Mouse (Mus musculus) macrophage (primary cell): ENCODE data around the gene Dcaf8. TPM values are rescaled to one million over a fixed set of nuclear protein-coding genes. Genes with fewer than 3 reads are reported as not detected.

Experiments
- H3K27ac ChIP-seq: fragments of 350-480 bp; formaldehyde crosslinking; 2 replicates; pipeline ENCODE4 v1.9.0; 2021
- H3K36me3 ChIP-seq: fragments of 350-480 bp; formaldehyde crosslinking; 2 replicates; pipeline ENCODE4 v1.9.0; 2021; ENCODE audit errors: inconsistent target
- H3K4me3 ChIP-seq: fragments of 350-480 bp; formaldehyde crosslinking; 2 replicates; pipeline ENCODE4 v1.9.0; 2021; ENCODE audit errors: inconsistent target
- H3K79me2 ChIP-seq: fragments of 350-480 bp; formaldehyde crosslinking; 2 replicates; pipeline ENCODE4 v1.9.0; 2021; ENCODE audit errors: inconsistent target
- WGBS: methylation state at CpG from one replicate; pipeline ENCODE4 v1.1.7; 2026; ENCODE audit warnings: inconsistent platforms; ENCODE audit not compliant: missing documents; 5-methylcytosine and 5-hydroxymethylcytosine counted together
- polyA plus RNA-seq: library from polyadenylated mRNA; stranded (reverse); fragments of 250-400 nt; gene quantifications from 3 replicates; pipeline ENCODE4 v1.2.4, GENCODE M21; 2018; ENCODE audit warnings: inconsistent platforms

Gene Dcaf8
- polyA plus RNA-seq, 1 experiment from 2014 or later = 68.0 TPM

DNA sequence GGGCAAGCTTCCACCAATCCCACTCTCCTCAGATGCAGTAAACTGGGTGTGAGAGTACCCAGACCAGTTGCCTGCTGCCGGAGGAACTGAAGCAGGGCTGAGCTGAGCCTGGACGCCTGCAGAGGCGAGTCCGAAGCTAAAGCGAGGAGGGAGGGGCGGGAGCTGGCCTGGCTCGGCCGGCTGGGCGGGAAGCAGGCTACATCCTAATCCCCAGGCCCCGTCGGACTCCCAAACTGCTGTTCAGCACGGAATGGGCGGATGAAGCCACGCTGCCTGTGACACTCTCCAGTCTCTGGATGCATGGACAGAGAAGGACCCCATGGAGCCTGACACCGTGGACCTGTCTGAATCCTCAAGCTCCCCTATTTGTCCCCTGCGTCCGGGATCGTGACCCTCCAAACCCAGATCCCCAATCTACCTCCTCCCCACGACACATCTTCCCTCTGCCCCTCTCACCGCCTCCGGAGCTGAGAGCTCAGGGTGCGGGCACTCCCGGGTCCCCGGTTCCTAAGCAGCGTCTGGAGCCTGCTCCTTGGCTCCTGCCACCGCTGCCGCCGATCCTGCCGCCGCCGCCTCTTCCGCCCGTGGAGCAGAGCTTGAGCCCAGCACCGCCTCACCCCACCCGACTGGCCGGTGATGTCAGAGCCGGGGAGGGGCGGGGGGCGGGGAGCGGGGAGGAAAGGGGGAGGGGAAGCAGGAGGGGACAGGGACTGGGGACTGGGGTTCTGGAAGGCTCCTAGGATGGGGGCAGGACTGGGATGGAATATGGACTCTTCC is 58.4 kb downstream of the Dcaf8 start, which contains the start of gene Pea15a:
Gene Pea15a, minus strand, starts transcription at position 664 of the 777 bp plus-strand sequence.
- Histone ChIP-seq H3K79me2 (peaks cover 51% of the 10 kb centered on the region), H3K4me3 (peak within 1 kb of the TSS; percentile 89), H3K27ac (peak within 1 kb of the TSS; percentile 92), H3K36me3 (peaks cover 17% of the 10 kb centered on the region)
- under 1% methylated on average over 34 of the region's 40 CpGs for WGBS

DNA sequence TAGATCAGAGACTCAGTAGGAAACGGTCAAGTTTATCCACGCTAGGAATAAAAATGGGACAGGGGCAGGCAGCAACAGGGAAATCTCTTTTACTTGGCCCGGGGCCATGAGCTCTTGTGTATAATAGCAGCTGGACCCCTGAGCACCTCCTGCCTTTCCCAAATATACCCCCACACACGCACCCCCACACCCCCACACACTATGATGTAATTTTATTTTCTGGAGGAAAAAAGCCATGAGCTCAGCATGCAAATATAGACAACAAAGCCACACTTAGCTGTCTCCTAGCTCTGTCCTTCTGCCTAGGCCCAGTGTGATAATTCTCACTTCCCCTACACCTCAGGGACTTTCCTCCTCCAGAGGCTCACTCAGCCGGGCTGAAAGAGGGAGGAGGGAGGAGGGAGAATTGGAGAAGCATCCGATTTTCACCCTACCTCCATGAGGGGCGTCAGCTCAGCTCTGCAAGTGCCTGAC is 59.3 kb downstream of the Dcaf8 start:
- 37% methylated on average over 6 of the region's 7 CpGs for WGBS

DNA sequence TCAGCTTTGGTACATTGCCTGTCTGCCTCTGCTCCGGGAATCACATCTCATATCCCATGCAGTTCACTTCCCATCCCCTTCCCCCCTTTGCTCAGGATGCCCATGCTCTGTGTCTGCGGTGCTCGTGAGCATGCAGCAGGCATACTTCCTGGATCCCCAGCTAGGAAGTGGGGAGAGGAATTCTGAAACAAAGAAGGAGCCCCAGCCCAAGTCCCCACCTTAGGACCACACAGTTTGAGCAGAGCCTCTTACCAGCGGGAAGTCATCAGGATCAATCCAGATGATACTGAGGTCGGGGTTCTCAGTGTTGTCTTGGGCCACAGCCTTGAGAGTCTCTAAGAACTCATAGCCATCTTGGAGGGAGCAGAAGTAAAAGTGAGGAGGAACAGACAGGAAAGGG is 64.9 kb downstream of the Dcaf8 start:
- Histone ChIP-seq H3K27ac (no peak overlapping the region), H3K79me2 (no peaks in the 10 kb centered on the region), H3K36me3 (no peaks in the 10 kb centered on the region), H3K4me3 (no peak overlapping the region)
- 87% methylated on average over 5 of the region's 5 CpGs for WGBS

More for the DNA sequence above, 59.3 kb downstream of the Dcaf8 start:
- peaks cover 43% of the 10 kb centered on the region for H3K79me2 ChIP-seq
- peak overlapping the region; percentile 92 for H3K27ac ChIP-seq
- H3K36me3 ChIP-seq = peaks cover 8% of the 10 kb centered on the region; the same call in 1 of the 2 replicates
- peak overlapping the region; percentile 89; the same call in 1 of the 2 replicates for H3K4me3 ChIP-seq

DNA sequence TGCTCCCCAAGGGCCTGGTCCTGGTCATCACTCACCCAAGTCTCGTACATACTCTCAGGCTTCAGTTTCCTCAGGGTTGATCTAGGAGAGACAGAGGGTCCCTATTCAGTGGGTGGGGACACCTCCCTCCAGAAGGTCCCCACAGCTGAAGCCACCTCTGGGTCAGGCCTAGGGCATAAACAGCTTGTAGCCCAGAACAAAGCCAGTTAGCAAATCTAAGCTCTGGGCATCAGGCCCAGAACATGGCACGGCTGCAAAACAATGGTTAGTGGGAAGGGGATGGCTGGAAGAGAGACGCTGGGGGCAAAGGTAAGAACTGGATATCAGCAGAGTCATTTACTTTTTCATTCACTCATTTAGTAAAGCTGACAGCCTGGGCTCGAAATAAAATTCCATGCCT is 65.9 kb downstream of the Dcaf8 start:
- H3K4me3 ChIP-seq = no peak overlapping the region
- no peaks in the 10 kb centered on the region for H3K36me3 ChIP-seq
- H3K27ac ChIP-seq = no peak overlapping the region
- 88% methylated on average over 4 of the region's 4 CpGs for WGBS
- H3K79me2 ChIP-seq = no peaks in the 10 kb centered on the region

DNA sequence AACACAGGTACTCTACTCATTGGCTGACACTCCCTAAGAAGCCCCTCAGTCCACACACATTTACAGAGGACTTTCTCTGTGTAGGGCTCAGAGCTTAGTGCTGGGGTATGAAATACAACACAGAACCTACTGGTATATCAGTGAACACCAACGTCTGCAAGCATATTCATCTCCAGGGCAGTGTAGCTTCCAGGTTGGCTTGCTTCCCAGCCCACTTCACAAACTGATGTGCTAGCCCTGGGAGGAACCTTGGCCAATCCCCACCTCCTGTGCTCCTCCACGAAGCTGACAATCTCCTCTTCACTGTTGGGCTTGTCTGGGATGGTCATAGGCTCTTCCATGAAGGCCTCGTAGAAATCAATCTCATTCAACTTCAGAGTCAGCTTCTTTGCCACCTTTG is 66.9 kb downstream of the Dcaf8 start:
- Histone ChIP-seq H3K4me3 (no peak overlapping the region), H3K27ac (no peak overlapping the region), H3K36me3 (no peaks in the 10 kb centered on the region), H3K79me2 (no peaks in the 10 kb centered on the region)
- WGBS = 30% methylated on average over 3 of the region's 3 CpGs

DNA sequence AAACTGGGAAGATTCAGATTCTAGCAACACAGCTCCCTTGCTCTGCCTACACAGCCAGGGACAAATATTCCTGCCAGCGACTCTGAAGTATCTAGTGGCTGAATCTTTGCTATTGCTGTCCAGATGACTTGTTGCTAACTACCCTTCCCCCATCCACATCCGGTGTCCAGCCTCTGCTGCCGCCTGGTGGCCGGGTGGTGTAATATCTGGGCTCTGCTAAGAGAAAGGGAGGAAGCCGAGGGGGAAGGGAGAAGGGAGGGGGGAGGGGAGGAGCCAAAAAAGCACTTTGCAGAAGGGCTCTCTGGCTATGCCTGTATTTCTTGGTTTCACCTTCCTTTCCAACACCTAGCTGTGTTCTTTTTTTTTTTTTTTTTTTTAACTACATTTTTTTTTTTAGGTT is 69.3 kb downstream of the Dcaf8 start:
- H3K27ac ChIP-seq = peak overlapping the region; percentile 55
- H3K79me2 ChIP-seq = no peaks in the 10 kb centered on the region
- H3K36me3 ChIP-seq = no peaks in the 10 kb centered on the region
- H3K4me3 ChIP-seq = no peak overlapping the region
- 0% methylated on average over 3 of the region's 5 CpGs for WGBS

DNA sequence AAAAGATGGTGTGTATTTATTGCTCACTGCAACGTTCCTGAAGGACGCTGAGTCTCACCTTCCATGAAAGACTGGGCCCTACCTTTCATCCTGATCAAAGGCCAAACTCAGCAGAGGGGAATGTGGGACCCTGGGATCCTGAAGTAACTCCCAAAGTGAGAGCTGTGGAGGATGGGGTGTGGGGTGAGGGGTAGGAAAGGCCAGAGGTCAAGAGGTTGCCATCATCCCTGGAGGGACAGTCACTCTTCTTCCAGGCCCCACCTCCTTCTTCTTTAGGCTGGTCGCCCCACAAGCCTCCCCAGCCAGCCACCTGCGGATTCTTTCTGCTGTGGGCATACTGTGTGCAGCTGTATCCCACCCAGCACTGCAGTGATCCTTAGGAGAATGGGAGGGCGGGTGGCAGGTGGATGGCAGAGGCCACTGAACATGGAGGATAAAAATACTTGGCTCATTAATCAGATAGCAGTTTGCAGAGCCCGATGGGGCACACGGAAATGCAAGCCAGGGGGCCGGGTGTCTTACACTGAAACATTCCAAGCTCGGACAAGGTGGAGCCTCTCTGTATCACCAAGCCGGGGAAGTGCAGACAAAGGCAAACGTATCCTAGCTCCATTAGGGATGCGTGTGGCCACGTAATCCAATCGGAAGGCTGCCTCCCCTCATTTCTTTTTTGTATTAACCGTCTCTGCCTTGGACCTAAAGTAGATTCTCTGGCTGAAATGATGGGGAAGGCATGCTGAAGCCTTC is 70.5 kb downstream of the Dcaf8 start:
- no peak overlapping the region for H3K27ac ChIP-seq
- no peaks in the 10 kb centered on the region for H3K79me2 ChIP-seq
- H3K36me3 ChIP-seq = no peaks in the 10 kb centered on the region
- WGBS = 94% methylated on average over 15 of the region's 15 CpGs
- no peak overlapping the region for H3K4me3 ChIP-seq

DNA sequence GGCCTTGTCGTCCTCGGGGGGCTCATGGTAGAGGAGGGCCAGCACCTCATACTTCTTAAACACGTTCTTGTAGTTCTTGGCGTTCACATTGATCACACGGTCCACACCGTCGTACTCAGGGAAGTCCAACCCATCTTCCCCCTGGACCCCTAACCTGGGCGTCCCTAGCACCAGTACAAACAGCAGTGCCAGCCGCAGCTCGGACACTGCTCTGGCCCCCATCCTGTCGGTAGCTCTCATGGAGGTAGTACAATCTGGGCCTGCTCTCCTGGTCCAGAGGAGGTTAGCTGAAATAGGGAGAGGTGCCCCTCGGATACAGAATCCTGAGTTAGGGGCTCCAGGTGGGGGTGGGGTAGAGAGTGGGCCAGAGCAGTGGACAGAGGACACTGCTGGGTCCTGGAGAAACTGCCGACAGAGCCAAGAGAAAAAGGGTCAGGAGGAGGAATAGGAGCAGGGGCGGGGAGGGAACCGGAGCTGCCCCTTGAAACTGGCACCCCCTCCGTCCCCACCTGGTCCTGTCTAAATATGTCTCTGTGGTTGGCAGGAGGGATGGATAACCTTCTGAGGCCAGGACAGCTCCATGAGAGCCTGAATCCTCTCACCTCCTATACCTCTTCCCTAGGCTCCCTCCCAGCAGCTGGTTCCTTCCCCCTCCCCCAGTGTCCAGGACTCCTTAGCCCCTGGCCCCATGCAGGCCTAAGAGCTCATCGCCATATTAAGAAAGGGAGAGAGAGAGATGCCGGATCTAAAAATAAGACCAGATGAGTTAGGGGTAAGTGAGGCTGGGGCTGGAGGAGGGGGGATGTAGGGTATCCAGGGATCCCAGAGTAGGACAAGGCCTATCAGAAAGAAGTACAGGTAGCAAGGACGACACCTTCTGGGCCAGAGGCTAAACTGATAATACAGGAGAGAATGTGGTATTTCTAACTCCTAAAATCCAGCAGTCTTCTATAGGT is 71.8 kb downstream of the Dcaf8 start, which contains the start of gene Casq1:
Gene Casq1, minus strand, starts transcription at position 418 of the 956 bp plus-strand sequence.
- no peaks in the 10 kb centered on the region for H3K79me2 ChIP-seq
- no peaks in the 10 kb centered on the region for H3K36me3 ChIP-seq
- H3K4me3 ChIP-seq = no peak within 1 kb of the TSS
- H3K27ac ChIP-seq = no peak within 1 kb of the TSS
- WGBS = 94% methylated on average over 16 of the region's 19 CpGs

DNA sequence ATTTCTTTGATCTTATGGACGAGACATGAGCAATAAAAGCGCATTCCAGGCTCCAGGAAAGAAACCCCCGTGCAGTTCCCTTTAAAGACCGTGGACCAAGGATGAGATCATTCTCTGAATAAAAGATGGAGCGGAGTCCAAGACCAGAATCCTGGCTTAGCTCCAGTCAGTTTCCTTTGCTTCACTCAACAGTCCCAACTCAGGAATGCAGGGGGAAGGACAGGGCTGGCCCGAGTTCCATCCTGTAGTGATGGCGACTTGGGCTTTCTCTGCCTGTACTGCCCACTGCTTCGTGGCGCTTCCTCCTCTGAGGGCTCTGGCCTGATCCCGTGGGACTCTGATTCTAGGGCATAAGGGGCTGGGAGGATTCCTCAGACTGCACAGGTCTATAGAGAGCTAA is 72.5 kb downstream of the Dcaf8 start:
- Histone ChIP-seq H3K36me3 (no peaks in the 10 kb centered on the region), H3K27ac (no peak overlapping the region), H3K79me2 (no peaks in the 10 kb centered on the region), H3K4me3 (no peak overlapping the region)
- WGBS = 85% methylated on average over 10 of the region's 10 CpGs

DNA sequence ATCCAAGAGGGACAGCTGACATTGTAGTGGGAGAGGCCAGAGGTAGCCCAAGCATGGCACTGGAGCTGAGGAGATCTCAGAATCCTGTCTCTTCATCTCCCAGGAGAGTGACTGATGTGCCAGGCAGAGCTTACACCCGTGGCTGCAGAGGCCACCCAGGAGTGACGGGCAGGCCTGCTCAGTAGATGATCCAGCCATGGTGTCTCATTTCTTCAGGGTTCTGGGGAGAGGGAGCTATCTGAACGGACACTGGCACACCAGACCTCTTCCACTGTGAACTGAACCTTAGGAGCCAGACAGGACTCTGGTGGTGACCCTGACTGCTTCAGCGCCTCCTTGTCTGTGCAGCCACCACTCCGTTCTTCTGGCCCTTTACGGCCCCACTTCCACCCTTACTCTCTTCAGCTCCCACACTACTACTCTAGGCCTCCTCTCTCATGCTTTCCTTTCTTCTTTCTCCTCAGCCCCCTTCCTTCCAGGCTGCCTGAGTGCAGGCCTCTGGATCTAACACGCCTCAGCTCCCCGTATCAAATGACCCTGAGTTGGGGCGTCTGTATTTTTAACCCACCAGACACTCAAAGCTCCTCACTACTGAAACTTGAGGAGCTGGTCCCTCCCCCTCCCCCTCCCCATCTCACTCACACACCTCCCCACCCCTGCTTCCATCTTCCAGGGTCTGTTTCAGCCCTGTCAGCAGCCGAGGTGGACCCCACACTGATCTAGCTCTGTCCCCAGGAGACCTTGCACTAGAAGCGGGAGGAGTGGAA is 73.6 kb downstream of the Dcaf8 start:
- no peak overlapping the region for H3K27ac ChIP-seq
- 88% methylated on average over 11 of the region's 11 CpGs for WGBS
- H3K4me3 ChIP-seq = no peak overlapping the region
- no peaks in the 10 kb centered on the region for H3K79me2 ChIP-seq
- H3K36me3 ChIP-seq = no peaks in the 10 kb centered on the region

DNA sequence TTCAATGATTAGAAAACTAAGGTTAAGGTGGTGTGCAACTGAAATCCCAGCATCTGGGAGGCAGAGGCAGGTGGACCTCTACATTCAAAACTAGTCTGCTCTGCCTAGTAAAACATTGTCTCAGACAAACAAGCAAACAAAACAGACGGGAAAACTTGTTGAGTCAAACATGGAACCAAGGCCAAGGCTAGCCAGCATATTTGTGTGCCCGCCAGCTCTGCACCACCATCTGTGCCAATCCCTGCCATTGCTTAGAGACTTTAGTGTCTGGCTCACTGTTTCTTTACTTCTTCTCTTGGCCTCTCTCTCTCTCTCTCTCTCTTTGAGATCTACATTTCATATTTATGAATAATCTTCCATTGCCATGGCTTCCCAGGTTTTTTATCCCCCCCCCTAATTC is 80.3 kb downstream of the Dcaf8 start:
- Histone ChIP-seq H3K36me3 (no peaks in the 10 kb centered on the region), H3K4me3 (no peak overlapping the region), H3K79me2 (no peaks in the 10 kb centered on the region), H3K27ac (no peak overlapping the region)
- 100% methylated on average over 2 of the region's 2 CpGs for WGBS

DNA sequence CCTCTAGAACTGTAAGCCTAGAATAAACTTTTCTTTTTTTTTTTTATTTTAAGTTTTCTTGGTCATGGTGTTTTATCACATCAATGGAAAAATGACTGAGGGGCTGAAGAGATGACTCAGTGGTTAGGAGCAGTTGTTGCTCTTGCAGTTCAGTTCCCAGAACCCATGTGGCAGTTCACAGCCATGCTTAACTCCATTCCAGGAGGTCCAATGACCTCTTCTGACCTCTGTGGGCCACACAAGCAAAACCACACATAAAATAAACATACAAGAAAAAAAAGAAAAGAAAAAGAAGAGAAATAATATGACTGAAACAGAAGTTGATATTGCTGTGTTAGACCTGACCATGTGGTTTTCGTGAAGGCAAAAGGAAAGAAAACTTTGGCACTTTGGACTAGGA is 81.3 kb downstream of the Dcaf8 start:
- Histone ChIP-seq H3K27ac (no peak overlapping the region), H3K36me3 (no peaks in the 10 kb centered on the region), H3K79me2 (no peaks in the 10 kb centered on the region), H3K4me3 (no peak overlapping the region)
- 100% methylated on average over 1 of the region's 1 CpGs for WGBS

DNA sequence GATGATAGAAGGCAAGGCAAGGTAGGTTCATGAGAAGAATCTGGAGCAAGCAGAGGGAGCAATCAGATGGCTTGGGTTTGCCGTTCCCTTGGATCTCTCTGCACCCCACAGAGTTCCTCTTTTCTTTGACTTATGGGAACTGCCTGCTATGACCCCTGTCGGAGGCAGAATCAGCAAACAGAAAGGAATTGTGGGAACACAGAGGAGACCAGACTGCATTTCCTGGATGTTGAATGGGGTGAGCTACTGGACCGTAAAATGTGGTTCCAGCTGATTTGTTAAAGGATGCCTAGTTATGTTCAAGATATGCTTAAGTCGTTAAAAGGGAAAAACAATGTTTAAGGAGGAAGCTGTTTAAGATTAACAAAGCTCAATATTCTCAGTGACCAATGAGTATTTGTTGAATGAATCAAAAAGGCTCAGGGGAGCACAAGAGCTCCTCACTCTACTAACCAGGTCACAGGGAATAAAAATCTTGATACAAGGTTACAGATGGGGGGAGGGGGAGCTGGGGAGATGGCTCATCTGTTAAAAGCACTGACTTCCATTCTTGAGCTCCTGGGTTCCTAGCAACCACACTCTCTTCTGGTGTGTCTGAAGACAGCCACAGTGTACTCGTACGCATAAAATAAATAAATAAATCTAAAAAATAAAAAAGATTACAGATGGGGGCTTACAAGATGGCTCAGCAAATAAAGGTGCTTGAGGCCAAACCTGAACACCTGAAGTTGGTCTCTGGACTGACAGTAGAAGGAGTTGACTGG is 93.2 kb downstream of the Dcaf8 start:
- no peaks in the 10 kb centered on the region for H3K79me2 ChIP-seq
- WGBS = 31% methylated on average over 6 of the region's 6 CpGs
- peak overlapping the region; percentile 10; the same call in 1 of the 2 replicates for H3K27ac ChIP-seq
- H3K4me3 ChIP-seq = no peak overlapping the region
- no peaks in the 10 kb centered on the region for H3K36me3 ChIP-seq
